Mouse (Mus musculus) bone marrow macrophage, adult 2 months (primary cell): ENCODE measurements around the gene Slc4a3.

Source experiments
- CTCF ChIP-seq: IDR thresholded peaks from 2 replicates; pipeline ENCODE4 v1.5.1; 2012; ENCODE audit warnings: low read depth, mild to moderate bottlenecking, low read length, moderate library complexity
- POLR2A ChIP-seq: IDR thresholded peaks from 2 replicates; pipeline ENCODE4 v1.6.1; 2012; ENCODE audit warnings: mild to moderate bottlenecking, low read depth, low read length, borderline replicate concordance

GRCm38 (mm10) chr1:75548871-75549270 lies 2.8 kb downstream of the Slc4a3 start:
- TF ChIP-seq CTCF (no peak), POLR2A (no peak)
